Mouse (Mus musculus) megakaryocyte-erythroid progenitor cell, adult 5 weeks (primary cell): ENCODE measurements around the gene Rps4x. TPM values are rescaled to one million over a fixed set of nuclear protein-coding genes. Genes with fewer than 3 reads are reported as not detected.

ENCODE experiments used
- polyA plus RNA-seq: library from polyadenylated mRNA; stranded (reverse); fragments of >175 nt; gene quantifications from 2 replicates; pipeline ENCODE4 v1.2.3, GENCODE M21; 2012

Rps4x gene
- 174 and 203 TPM in 2 replicates for polyA plus RNA-seq

DNA sequence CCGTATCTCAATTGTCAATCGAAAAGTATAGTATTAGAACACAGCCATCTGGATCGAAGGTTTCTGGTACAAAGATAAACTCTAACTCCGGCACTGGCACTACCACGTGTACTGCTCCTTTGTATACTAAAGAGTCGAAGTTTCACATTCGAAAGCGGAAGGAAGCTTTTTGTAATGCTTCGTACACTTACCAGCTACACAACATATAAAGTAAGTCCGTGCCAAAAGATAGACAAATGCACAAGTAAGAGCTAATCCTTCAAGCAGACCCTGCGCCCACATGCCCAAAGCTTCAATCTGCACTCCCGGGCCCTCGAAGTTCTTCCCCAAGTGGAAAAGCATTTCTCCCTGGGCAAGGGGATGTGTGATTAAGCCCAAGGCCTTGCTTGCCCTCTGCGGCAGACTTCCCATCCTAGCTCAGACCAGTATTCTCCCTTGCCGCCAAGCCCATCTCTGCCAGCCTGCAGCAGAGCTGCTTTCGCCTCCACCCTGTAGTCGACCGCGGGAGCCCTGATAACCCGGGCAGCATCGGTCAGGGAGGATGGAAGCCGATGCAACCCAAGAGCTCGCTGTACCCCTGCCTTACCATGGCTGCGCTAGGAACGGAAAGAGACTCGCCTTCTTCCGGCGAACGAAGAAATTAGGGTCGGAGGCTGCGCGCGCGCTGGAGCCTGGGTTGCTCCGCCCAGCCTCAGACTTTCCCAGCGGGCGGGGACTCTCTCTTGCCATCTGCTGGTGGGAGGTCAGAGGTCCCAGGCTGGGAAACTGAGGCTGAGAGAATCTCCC lies at the start of gene Rps4x:
Gene Rps4x, minus strand, starts transcription at position 683 of the 786 bp plus-strand sequence.

DNA sequence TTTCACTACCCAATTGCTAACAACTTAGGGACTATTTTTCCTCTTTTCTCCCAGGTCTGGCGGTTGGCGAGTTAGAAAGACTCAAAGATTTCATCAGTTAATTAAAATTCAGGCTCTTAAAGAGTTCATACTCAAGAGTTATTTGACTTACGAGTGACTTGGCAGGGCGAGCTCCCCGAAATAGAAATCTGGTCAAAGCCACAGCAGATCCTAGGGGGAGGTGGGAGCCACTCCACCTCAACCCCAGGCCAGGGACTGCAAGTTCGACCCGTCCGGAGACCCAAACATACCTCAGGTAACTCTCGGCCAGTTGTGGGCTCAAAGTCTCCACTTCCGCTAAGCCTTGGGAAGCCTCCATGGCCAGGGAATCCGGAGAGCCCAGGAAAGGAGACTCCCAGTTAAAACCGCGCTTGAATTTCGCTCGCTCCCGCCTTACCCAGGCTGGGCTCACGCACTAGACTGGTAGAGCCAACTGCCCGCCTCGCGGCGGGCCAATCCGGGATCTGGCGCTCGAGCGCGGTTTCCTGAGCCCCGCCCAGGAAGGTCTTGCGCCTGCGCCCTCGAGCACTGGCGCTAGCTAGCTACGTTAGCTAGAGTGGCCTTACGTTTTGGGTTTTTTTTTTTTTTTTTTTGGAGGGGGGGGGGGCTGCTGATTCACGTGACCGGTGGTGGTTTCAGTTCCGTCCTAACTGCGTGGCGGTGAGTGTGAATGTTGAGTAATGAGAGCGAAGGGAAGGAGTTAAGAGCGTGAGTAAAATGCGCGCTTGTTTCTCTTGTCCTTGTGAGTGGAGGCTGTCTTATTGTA lies 32.4 kb downstream of the Rps4x start, which contains the start of gene Ercc6l:
Gene Ercc6l, minus strand, starts transcription at position 474 of the 805 bp plus-strand sequence.

Other genes with a start within 250 kb of the Rps4x start
- 4.4 and 6.0 TPM in 2 replicates for gene Rtl5, start 118.1 kb downstream of the Rps4x start, polyA plus RNA-seq
- gene Pin4, start 69.9 kb downstream of the Rps4x start, polyA plus RNA-seq = 8.7 and 12.7 TPM in 2 replicates
- 0.49 and 1.2 TPM in 2 replicates for gene Ercc6l, start 32.3 kb downstream of the Rps4x start, polyA plus RNA-seq
- 0.14 and 0.53 TPM in 2 replicates for gene Cited1, start 62.8 kb upstream of the Rps4x start, polyA plus RNA-seq